Mouse (Mus musculus) embryonic facial prominence, embryonic 13.5 days (tissue): ENCODE data around the gene Fdps. TPM values are rescaled to one million over a fixed set of nuclear protein-coding genes. Genes with fewer than 3 reads are reported as not detected.

Source experiments
- ATAC-seq: fragments of 200-750 bp; cut with Nextera tagmentation; 2 replicates; pipeline ENCODE4 v1.8.0; 2017; ENCODE audit warnings: low read depth; ENCODE audit not compliant: insufficient number of reproducible peaks, insufficient read depth, low FRiP score, low TSS enrichment
- H3K27ac ChIP-seq: fragments of 300-500 bp; sonication (generic); 2 replicates; pipeline ENCODE4 v1.5.1; 2015; ENCODE audit warnings: moderate library complexity, mild to moderate bottlenecking, inconsistent platforms
- H3K27me3 ChIP-seq: fragments of 300-500 bp; sonication (generic); 2 replicates; pipeline ENCODE4 v1.6.1; 2015; ENCODE audit warnings: mild to moderate bottlenecking, inconsistent platforms
- H3K36me3 ChIP-seq: fragments of 300-500 bp; sonication (generic); 2 replicates; pipeline ENCODE4 v1.6.1; 2015; ENCODE audit warnings: mild to moderate bottlenecking, inconsistent platforms
- H3K4me1 ChIP-seq: fragments of 300-500 bp; sonication (generic); 2 replicates; pipeline ENCODE4 v1.6.1; 2015; ENCODE audit warnings: inconsistent platforms
- H3K4me2 ChIP-seq: fragments of 300-500 bp; sonication (generic); 2 replicates; pipeline ENCODE4 v1.6.1; 2015; ENCODE audit warnings: moderate library complexity, mild to moderate bottlenecking, inconsistent platforms
- H3K4me3 ChIP-seq: fragments of 300-500 bp; sonication (generic); 2 replicates; pipeline ENCODE4 v1.5.1; 2015; ENCODE audit warnings: mild to moderate bottlenecking, inconsistent platforms
- H3K9ac ChIP-seq: fragments of 300-500 bp; sonication (generic); 2 replicates; pipeline ENCODE4 v1.6.1; 2015; ENCODE audit warnings: mild to moderate bottlenecking, inconsistent platforms
- H3K9me3 ChIP-seq: fragments of 300-500 bp; sonication (generic); 2 replicates; pipeline ENCODE4 v1.6.1; 2016; ENCODE audit warnings: inconsistent platforms
- WGBS: fragments of 180-500 bp; shearing (Covaris S2); methylation state at CpG from one replicate; pipeline ENCODE4 v1.1.7; 2015; ENCODE audit warnings: mixed read lengths; 5-methylcytosine and 5-hydroxymethylcytosine counted together
- polyA plus RNA-seq: library from polyadenylated mRNA; unstranded; fragments of >200 nt; fragmentation: Nextera tagmentation; extraction: Ambion mirVana; gene quantifications from 2 replicates; pipeline ENCODE4 v1.2.1, GENCODE M21; 2015

Fdps gene
- 193 and 231 TPM in 2 replicates for polyA plus RNA-seq

DNA sequence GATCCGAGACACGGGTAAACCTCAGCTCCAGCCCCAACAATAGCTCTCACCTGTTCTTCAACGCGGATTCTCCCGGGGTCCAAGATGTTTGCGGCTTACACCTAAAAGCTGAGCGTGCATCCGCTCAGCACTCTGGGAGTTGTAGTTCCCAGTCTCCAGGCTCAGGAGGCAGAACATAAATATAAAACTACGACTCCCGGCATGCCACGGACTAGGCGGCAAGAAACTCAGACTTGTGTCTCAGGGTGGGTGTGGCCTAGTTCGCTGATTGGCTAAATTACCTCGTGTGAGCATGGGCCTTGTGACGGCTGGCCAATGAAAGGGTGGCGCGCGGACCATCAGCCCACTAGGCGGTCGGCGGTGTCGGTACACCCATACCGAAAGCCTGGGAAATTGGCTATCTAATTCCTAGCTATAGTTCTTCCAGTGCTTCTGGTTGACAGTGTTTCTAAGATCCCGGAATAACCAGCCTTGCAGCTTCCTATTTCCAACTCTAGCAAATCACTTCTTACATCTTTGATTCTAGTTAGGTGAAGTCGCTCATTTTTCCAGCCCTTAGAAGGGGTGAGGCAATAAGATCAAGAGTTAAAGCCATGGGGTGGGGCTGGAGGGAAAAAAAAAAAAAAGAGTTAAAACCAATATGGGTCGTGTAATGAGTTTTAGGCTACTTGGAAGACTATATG is at the start of gene Fdps:
Gene Fdps (minus strand): TSS at position 148 of the 683 bp plus-strand sequence.
- Histone ChIP-seq H3K9me3 (no peaks in the 10 kb centered on the region), H3K4me3 (peak within 1 kb of the TSS; percentile 67), H3K36me3 (peaks cover 29% of the 10 kb centered on the region), H3K27ac (peak within 1 kb of the TSS; percentile 68), H3K27me3 (no peaks in the 10 kb centered on the region), H3K4me1 (peaks cover 35% of the 10 kb centered on the region), H3K9ac (peak within 1 kb of the TSS; percentile 76), H3K4me2 (peak within 1 kb of the TSS; percentile 85)
- peak; percentile 99 for ATAC-seq
- WGBS: under 1% methylated on average over 26 of the region's 26 CpGs

DNA sequence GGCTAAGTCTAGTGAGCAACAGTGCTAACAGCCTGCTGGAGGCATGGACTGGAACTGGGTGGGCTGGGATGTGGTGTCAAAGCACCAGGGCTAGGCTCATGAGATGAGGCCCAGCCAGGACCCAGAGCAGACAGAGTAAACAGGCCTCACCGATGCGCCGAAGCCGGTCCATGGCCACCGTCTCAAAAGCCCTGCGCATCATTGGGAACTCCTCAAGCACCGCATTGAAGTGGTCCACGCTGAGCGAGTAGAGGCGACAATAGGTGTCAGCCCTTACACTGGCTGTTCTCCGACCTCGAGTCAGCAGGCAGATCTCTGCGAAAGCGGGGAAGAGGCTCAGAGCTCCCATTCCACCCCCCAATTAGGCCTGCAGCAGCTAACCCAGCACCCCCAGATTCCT is 46.8 kb upstream of the Fdps start:
- Histone ChIP-seq H3K4me1 (peaks cover 14% of the 10 kb centered on the region), H3K9ac (no peak overlapping the region), H3K36me3 (no peaks in the 10 kb centered on the region), H3K27me3 (peaks cover 60% of the 10 kb centered on the region), H3K4me3 (no peak overlapping the region), H3K4me2 (peak overlapping the region; percentile 67; the same call in 1 of the 2 replicates), H3K27ac (no peak overlapping the region), H3K9me3 (no peaks in the 10 kb centered on the region)
- no peak for ATAC-seq
- 72% methylated on average over 14 of the region's 14 CpGs for WGBS

DNA sequence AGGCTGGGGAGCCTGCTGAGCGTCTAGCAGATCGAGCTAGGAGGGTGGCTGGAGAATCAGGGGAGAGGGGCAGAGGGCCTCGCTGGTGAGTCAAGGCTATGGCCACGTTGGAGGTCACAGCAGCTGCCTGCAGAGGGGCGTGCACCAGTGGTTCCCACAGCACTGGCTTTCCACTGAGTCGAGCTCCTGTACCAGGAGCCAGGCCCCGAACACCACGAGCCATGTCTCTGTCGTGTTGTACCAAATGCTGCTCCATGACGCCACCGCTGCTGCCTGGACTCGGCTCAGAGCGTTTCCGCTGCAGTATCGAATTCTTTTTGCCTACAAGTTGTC is 46.2 kb upstream of the Fdps start:
- Histone ChIP-seq H3K27me3 (peaks cover 60% of the 10 kb centered on the region), H3K9ac (peak overlapping the region; percentile 62), H3K9me3 (no peaks in the 10 kb centered on the region), H3K4me1 (peaks cover 14% of the 10 kb centered on the region), H3K27ac (no peak overlapping the region), H3K36me3 (no peaks in the 10 kb centered on the region), H3K4me2 (peak overlapping the region; percentile 67), H3K4me3 (peak overlapping the region; percentile 41)
- no peak for ATAC-seq
- 4% methylated on average over 15 of the region's 15 CpGs for WGBS

DNA sequence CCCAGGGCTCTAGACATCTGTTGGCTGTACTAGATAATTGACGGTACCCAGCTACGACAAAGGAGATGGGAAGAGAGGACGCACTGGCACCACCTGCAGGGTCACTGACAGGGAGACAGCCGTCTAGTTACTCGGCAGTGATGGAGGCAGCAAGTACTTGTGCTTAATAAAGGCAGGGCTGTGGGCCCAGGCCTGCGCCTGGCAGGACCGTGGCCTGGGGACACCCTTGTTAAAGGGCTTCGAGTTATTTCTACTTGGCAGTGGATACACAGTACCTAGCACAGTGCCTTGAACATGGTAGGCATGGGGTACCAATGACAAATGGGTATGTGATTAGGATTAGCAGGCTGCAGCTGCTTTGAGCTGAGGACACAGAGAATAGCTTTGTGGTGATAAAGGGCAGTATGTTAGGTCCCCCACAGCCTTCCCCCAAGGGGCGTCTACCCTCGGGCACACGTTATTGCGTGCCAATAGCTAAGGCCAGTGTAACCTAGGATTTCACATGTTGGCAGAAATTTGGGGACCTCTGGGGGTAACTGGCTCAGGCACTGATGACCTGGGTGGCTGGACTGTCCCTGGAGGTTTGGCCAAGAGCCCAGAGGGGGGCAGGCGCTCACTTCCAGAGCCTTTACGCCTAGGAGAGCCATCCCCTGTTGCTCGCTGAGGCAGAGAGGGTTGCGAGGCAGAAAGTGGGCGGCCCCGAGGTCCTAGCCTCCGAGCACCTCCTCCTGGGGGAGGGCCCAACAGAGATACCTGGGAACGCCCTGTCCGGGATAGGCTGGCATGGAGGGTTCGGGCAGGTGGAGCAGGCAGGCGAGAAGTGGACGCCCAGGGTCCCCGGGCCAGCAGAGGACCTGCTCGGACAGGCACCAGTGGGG is 45.6 kb upstream of the Fdps start:
- H3K27me3 ChIP-seq: peaks cover 57% of the 10 kb centered on the region
- peak overlapping the region; percentile 67 for H3K4me2 ChIP-seq
- no peaks in the 10 kb centered on the region for H3K9me3 ChIP-seq
- H3K9ac ChIP-seq: peak overlapping the region; percentile 62
- no peak for ATAC-seq
- no peak overlapping the region for H3K27ac ChIP-seq
- 24% methylated on average over 26 of the region's 26 CpGs for WGBS
- H3K4me3 ChIP-seq: peak overlapping the region; percentile 41
- H3K4me1 ChIP-seq: peaks cover 14% of the 10 kb centered on the region
- no peaks in the 10 kb centered on the region for H3K36me3 ChIP-seq

DNA sequence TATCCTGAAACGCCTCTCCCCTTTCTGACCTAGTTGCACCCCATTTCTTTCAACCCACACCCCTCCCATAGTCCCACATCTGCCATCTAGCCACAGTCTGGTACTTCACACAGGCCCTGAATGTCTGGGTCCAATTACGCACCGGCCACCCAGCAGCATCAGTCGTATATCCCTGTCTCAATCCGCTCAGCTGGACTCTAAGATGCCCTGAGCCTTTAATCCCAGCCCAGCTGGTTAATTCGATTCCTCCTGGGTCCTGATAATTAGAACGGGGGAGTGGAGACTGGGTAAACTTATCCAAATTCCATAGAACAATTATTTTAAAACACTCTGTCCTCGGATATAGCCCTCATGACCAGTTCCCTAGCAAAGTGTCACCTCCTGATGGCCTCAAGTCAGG is 43.8 kb upstream of the Fdps start:
- ATAC-seq: no peak
- no peak overlapping the region for H3K9ac ChIP-seq

DNA sequence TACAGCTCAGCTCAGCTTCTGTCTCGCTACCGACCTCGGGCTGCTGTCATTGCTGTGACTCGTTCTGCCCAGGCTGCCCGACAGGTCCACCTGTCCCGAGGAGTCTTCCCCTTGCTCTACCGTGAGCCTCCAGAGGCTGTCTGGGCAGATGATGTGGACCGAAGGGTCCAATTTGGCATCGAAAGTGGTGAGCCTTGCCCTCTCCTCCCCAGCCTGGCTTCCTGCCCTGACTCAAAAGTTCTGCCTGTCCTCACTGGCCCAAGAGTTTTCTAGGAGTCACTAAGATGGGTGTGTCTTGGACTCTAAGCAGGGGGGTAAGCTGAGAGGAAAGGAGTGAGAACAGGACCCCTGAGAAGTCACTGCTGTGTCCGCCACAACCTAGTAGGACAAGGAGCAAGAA is 43.1 kb upstream of the Fdps start:
- WGBS: 82% methylated on average over 10 of the region's 10 CpGs
- no peak for ATAC-seq
- no peak overlapping the region for H3K9ac ChIP-seq
- no peak overlapping the region for H3K4me3 ChIP-seq
- H3K4me2 ChIP-seq: no peak overlapping the region
- H3K36me3 ChIP-seq: no peaks in the 10 kb centered on the region
- no peaks in the 10 kb centered on the region for H3K9me3 ChIP-seq
- peaks cover 37% of the 10 kb centered on the region for H3K27me3 ChIP-seq
- no peak overlapping the region for H3K27ac ChIP-seq
- H3K4me1 ChIP-seq: peaks cover 14% of the 10 kb centered on the region

More for the DNA sequence above, 43.8 kb upstream of the Fdps start:
- no peak overlapping the region for H3K27ac ChIP-seq
- H3K4me3 ChIP-seq: no peak overlapping the region
- no peaks in the 10 kb centered on the region for H3K36me3 ChIP-seq
- peaks cover 45% of the 10 kb centered on the region for H3K27me3 ChIP-seq
- H3K4me1 ChIP-seq: peaks cover 14% of the 10 kb centered on the region
- 19% methylated on average over 8 of the region's 8 CpGs for WGBS
- H3K9me3 ChIP-seq: no peaks in the 10 kb centered on the region
- no peak overlapping the region for H3K4me2 ChIP-seq

DNA sequence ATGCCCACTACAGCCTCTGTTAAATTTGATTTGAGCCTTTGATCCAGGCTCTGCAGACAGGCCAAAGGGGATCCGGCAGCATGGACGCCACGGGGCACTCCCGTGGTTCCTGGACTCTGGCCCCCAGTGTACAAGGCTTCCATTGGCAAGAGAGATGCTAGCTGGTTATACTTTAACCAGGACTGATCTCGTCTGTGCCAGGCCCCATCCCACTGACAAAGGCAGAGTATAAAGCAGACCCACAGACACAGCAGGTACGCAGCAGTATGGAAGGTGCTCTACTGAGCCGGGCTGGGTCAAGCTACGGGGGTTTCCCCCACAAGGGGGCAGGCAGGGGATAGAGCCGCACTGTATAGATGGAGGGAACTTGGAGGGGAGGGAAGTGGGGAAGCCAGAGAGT is 34.6 kb upstream of the Fdps start:
- H3K27me3 ChIP-seq: peaks cover 15% of the 10 kb centered on the region; the same call in 1 of the 2 replicates
- WGBS: 36% methylated on average over 9 of the region's 9 CpGs
- H3K9ac ChIP-seq: no peak overlapping the region
- no peaks in the 10 kb centered on the region for H3K9me3 ChIP-seq
- H3K36me3 ChIP-seq: no peaks in the 10 kb centered on the region
- no peak overlapping the region for H3K4me2 ChIP-seq
- no peak overlapping the region for H3K4me3 ChIP-seq
- peaks cover 10% of the 10 kb centered on the region for H3K4me1 ChIP-seq
- no peak overlapping the region for H3K27ac ChIP-seq
- no peak for ATAC-seq

DNA sequence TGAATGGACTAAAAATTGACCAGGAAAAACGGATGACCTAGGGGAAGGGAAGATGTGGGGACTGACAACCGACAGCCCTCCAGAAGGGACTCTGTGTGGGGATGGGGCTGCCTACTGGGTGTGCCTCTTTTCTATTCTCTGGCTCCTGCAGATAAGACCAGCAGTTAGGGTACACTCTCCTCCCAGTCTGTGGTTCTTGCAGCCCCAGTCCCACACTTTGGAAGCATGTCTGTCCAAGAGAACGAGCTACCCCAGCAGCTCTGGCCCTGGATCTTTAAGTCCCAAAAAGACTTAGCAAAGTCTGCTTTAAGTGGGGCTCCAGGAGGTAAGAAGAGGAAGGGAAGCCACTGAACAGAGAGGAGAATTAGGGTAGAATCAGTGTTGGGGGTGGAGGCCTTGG is 34.2 kb upstream of the Fdps start, which contains the start of gene Pklr:
Gene Pklr (plus strand): TSS at position 185 of the 400 bp plus-strand sequence.
- peaks cover 15% of the 10 kb centered on the region; the same call in 1 of the 2 replicates for H3K27me3 ChIP-seq
- H3K9me3 ChIP-seq: no peaks in the 10 kb centered on the region
- H3K9ac ChIP-seq: no peak within 1 kb of the TSS
- H3K4me3 ChIP-seq: no peak within 1 kb of the TSS
- 49% methylated on average over 3 of the region's 3 CpGs for WGBS
- ATAC-seq: no peak
- H3K27ac ChIP-seq: no peak within 1 kb of the TSS
- peaks cover 10% of the 10 kb centered on the region for H3K4me1 ChIP-seq
- H3K4me2 ChIP-seq: no peak within 1 kb of the TSS
- H3K36me3 ChIP-seq: no peaks in the 10 kb centered on the region

DNA sequence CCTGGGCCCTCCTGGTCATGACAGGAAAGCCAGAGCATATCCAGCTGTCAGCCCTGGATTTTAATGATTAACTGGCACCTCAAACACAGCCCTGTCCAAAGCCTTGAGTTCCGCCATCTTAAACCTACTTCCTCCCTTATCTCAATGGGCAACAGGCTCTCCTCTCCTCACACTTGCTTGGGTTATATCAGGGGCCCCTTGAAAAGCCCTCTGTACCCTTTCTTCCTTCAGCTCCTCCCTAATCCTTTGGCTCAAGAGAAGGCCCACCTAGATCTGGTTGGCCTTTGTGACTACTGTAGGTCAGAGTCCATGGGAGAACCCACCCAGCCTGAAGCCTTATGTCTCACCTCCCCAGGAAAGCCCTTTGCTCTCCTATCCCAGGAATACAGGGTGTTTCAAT is 32.0 kb upstream of the Fdps start:
- no peak for ATAC-seq
- Histone ChIP-seq H3K9me3 (no peaks in the 10 kb centered on the region), H3K27ac (no peak overlapping the region), H3K9ac (no peak overlapping the region), H3K27me3 (peaks cover 15% of the 10 kb centered on the region; the same call in 1 of the 2 replicates), H3K4me3 (no peak overlapping the region), H3K4me1 (peaks cover 10% of the 10 kb centered on the region), H3K4me2 (no peak overlapping the region), H3K36me3 (no peaks in the 10 kb centered on the region)
- WGBS: 94% methylated on average over 1 of the region's 1 CpGs

DNA sequence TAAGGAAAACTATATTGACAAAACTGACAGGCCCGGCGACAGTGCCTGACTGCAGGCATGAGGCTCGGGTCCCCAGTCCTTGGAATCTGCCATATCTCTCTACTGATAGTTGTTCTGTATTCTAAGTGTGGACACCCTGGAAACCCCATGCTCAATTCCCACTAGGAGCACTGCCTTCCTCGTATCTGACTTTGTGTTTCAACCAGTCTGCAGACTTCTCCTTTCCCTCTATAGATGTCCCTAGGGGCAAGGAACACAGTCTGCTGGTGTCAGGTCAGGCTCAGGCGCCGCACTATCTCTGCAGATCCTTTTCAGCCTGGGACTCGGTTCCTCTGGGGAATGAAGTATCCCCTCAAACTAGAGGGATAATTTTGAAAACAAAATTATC is 31.3 kb upstream of the Fdps start:
- no peak for ATAC-seq
- Histone ChIP-seq H3K9me3 (no peaks in the 10 kb centered on the region), H3K4me1 (peaks cover 10% of the 10 kb centered on the region), H3K27me3 (peaks cover 15% of the 10 kb centered on the region; the same call in 1 of the 2 replicates), H3K27ac (no peak overlapping the region), H3K4me3 (no peak overlapping the region), H3K4me2 (no peak overlapping the region), H3K9ac (no peak overlapping the region), H3K36me3 (no peaks in the 10 kb centered on the region)
- 84% methylated on average over 7 of the region's 7 CpGs for WGBS

DNA sequence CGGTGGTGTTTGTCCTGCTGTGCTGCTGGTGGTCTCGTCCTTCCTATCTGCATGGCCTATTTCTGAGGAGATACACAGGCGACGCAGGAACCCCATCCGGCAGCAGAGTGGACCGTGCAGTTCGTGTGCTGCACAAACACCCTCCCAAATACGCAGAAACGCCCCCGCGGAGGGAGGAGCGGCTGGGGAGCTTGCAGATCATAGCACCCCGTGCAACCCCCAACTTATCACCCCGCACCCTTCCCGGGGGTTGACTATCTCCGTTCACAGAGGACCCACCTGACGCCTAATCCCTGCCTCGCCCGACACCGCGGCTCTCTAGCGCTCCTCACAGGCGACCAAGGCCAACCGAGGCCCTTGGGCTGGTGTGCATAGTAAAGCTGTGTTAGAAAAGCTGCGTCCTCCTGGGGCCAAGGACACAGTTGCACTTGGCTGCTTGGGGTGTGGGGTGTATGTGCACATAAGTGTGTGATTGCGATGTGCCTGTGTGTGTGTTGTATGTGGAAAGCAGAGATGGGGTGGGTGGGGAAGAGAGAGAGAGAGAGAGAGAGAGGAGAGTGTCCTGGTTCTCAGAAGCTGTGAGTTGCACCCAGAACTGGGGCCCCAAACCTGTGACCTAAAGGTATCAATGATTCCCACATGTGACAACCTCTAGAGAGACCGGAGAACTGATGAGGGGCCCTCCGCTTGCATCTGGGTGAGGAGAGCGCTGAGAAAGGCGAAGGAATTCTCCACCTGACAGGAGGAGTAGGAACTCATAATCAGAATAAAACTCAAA is 30.7 kb upstream of the Fdps start:
- peaks cover 10% of the 10 kb centered on the region for H3K4me1 ChIP-seq
- WGBS: 15% methylated on average over 30 of the region's 30 CpGs
- 0 out of 2 replicates have a peak, but pooled peaks have one; percentile 32 for ATAC-seq
- H3K36me3 ChIP-seq: no peaks in the 10 kb centered on the region
- peak overlapping the region; percentile 40 for H3K4me3 ChIP-seq
- peaks cover 15% of the 10 kb centered on the region; the same call in 1 of the 2 replicates for H3K27me3 ChIP-seq
- H3K9me3 ChIP-seq: no peaks in the 10 kb centered on the region
- H3K27ac ChIP-seq: no peak overlapping the region
- peak overlapping the region; percentile 62 for H3K9ac ChIP-seq
- peak overlapping the region; percentile 73 for H3K4me2 ChIP-seq
